Mouse (Mus musculus) v-Abl transformed pro-B cells (cell line): Measurements from ENCODE around the gene Slc44a3.

Source experiments
- in situ Hi-C, 2 experiments: fragments of 400-800 bp; cut with MboI; formaldehyde crosslinking; loops; one replicate each; pipeline ENCODE4 v1.15.1; 2025; ENCODE audit not compliant: unreplicated experiment in 2 of 2

The Slc44a3 gene

DNA sequence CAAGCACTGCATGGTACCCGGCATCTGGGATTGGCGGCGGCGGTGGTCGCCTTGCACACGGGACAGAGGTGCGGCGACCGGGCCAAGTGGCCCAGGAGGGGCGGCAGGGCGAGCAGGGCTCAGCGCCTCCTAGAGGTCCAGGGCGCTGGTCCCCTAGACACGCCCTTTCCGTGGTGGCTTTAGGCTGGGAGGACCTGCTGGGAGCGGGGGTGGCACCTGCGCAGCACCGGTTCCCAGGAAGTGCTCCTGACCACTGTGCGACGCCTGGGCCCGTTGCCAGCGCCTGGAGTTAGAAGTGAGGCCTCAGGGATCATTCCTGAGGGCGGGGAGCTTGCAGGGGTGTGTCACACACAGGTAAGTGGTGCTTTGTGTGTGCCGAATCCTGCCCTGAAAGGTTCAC is at the start of gene Slc44a3:
Gene Slc44a3, minus strand, starts transcription at position 229 of the 400 bp plus-strand sequence.
- in situ Hi-C loops: loop anchor here in 1 of 2 experiments (10.0 to 25.0 kb wide), 2 partner anchors 203 to 580 kb away; no protein-coding TSS in a partner anchor

DNA sequence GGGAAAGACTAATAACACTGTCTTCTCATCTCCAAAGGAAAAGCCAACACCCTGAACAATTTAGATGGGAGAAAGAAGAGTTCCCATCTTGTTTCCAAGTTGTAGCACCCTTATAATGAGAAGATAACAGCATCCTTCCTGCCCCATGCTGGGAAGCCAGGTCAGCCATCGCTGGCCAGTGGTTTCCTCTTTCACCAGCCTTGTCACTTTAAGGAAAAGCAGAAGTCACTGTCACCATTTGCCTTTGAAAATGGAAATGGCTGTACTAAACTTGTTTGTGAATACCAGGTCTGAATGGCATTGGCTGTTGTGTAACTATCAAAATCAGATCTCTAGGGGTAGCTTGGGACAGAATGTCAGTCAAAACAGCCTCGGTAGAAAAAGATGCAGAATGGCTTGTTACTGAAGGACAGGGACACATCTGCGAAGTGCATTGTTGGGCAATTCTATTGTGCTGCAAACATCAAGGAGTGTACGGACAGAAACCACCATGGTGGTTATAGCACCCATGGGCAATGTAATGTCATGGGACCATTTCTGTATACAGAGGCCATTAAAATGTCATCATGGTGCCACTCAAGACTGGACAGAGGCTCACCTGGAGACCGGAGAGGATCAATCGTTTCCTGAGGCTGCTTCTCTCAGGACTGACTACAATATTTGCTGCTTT is 47.8 kb upstream of the Slc44a3 start:
- in situ Hi-C loops: no loop called here

DNA sequence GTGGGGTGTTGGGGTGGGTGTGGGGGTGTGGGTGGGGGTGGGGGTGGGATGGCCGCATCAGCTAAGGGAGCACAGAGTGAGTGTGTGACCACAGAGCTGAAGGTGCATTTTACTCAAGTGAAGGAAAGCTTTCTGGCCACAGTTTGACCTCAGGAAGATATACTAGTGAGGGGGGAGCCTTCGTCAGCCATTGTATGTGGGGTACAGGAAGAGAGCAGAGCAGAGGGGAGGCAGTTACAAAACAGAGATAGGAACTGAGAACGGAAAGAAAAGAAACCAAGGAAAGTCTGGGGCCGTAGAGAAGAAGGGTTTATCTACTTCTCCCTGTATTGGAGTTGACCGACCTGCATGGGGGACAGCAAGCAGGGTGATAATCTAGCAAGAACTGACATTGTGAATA is 47.2 kb upstream of the Slc44a3 start:
- in situ Hi-C loops: no loop called here

DNA sequence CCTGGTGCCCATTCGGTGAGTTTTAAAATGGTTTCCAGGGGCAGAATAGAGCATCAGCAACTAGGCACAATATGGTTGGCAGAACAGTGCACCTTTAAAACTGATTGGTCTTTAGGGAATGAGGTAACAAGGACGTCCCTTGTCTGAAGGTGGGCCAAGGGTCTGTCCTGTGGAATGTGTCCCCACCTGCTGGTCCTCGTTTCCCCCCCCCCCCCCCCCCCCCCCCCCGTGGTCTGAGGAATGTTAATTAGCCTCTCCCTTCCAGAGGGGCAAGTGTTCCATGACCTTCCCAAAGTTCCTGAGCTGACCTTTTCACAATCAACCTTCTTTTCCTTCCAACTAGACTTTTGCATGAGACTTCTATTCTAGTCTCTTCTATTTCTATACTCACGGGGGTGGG is 46.5 kb upstream of the Slc44a3 start:
- in situ Hi-C loops: no loop called here

DNA sequence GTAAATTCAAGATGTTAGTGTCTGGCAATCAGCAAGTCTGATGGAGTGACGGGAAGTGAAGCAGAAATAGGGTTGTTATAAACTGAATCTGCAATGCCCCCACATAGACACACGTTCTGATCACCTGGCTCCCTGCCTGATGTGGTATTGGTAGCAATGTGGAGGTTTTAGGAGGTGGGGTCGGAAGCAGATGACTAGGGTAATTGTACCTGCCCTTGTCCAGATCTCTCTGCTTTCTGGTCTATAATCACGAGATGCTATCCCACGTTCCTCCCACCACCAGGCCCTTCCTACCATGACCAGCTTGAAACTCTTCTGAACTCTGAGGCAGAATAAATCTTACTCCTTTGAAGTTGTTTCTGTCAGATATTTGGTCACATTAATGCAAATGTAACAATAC is 45.4 kb upstream of the Slc44a3 start:
- in situ Hi-C loops: no loop called here

DNA sequence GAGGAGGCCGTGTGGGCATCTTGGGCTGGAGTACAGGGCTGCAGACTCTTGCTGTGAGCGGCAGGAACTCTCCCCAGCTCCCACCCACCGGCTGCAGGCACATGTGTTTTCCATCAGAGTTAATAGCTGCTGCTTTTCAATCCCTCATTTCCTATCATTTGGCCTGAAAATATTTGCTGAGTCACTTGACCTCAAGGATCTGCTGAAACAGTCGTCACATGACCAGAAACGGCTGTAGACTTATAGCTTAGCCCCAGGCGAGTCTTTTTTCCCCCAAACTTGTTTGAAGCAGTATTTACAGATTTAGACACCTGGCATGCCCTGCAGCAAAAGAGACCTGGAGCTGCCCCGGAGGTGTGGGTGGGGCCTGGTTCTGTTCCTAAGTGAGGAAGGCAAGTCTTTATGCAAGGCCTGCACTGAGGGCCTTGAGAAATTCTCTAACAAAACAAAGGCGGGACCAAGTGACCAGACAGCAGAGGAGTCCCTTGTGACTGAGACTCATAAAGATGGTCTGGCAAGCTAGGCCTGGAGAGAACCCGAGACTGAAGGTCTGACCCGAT is 44.9 kb upstream of the Slc44a3 start:
- in situ Hi-C loops: no loop called here

DNA sequence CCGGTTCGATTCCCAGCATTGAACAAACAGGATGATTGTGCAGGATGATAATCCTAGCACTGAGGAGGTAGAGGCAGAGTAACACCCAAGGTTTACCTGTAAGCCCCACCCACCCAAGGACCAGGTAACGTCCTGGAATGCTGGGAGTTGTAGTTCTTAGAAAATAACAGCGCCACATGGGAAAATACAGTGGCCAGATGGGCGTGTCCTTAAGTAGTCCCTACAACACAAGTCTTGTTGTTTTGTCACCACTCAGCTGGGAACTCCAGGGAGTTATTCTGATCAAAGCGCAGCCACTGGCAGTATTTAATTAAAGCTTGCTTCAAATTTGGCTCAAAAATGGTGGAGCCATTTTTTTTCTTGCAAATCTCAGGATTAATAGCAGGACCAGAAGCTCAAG is 44.2 kb upstream of the Slc44a3 start:
- in situ Hi-C loops: no loop called here

DNA sequence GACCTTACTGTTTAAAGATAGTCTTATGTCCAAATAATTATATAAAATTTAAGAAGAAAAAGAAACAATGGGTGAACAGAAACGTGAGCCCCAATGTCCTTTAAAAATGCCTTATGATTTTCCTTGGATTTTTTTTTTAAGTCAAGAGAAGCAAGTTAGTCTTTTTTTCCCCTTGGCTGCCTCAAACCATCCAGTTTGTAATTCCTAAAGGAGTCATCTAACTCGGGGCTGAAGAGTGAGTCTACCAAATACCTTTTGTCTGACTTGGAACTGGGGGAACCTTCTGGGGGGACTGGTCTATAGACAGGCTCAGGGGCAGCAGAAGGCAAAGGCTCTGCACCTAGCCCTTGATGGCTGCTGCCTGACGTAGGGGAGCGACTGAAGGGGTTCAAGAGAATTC is 42.2 kb upstream of the Slc44a3 start:
- in situ Hi-C loops: no loop called here

DNA sequence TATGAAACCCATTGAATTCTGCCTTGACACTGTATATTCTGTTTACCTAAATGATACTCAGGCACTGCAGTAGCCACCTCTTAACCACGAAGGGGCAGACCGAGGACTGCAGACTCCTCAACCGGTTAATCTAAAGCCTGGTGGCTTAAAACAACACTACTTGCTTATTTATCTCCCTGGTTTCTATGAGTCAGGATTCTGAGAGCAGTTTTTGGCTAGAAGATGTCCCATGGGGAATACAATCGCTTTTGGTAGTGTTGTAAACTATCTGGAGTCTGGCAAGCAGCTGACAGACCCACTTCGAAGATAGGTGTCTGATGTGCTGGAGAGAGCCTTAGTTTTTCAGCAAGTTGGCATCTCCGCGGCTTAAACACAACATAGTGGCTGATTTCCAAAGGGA is 41.7 kb upstream of the Slc44a3 start:
- in situ Hi-C loops: no loop called here

DNA sequence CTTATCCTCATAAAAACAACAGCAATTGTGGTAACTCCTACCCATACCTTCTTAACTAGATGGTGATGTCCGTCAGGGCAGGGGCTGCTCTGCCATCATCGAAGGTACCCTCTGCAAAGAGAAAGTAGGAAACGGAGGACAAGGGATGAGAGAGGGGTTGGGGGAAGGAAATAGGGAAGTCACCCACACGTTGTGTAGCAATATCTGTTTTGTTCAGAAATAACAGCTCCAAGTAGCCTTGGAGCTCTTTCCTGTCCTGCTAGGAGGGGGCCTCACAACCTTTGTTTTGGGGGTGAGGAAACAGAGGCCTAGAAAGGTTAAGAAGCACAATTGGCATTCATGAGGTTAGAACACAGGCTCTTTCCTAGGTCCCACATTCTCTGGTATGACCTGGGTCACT is 39.3 kb upstream of the Slc44a3 start:
- in situ Hi-C loops: no loop called here

DNA sequence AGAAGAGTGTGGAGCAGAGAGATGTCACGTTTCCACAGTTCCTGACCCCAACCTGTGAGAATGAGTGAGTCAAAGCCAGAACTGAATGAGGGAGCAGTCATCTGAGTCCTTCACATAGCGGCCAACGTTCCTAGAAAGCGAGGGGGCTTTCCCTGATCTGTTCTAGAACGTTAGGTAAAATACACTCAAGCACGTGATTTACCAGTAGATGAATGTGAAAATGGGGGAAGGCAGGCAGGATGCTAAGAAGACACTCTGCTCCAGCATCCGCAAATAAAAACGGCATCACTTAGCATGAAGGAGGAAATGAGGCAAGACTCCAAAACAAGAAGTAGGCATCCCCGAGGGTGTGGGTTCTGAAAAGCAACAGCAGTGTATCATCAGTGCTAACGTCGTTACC is 38.4 kb upstream of the Slc44a3 start:
- in situ Hi-C loops: no loop called here

DNA sequence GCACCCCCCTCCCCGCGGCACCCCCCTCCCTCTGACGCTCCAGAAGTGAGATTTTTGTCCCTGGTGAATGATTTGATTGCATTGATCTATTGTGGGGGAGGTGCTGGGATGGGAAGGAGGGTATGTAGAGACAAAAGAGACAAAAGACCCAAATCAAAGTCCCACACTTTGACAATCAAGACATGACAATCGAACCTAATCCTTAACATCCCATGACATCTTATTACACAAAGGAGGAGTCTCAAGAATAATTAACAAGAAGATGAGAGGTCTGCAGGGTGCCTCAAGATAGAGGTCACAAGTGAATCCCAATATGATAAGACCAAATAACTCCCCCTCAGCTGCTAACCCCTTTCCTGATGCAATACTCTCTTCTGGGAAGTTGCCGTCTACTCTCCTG is 37.6 kb upstream of the Slc44a3 start:
- in situ Hi-C loops: no loop called here

DNA sequence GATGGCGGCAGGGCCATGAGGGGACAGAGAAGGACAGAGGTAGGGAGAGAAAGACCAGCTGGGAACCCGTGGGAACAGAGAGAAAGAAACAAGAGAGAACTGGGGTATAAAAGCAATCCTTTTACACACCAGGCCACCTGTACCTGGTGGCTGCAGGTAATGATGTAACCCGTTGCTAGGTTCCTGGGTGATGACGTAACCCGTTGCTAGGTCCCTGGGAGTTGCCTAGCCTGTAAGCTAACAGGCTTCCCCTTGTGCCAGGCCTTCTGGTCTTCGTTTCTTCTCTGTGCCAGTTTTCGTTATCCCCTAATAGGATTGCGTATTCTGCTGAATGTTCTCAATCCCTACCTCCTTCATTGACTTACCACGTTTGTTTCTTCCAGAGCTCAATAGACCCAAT is 36.8 kb upstream of the Slc44a3 start:
- in situ Hi-C loops: no loop called here

DNA sequence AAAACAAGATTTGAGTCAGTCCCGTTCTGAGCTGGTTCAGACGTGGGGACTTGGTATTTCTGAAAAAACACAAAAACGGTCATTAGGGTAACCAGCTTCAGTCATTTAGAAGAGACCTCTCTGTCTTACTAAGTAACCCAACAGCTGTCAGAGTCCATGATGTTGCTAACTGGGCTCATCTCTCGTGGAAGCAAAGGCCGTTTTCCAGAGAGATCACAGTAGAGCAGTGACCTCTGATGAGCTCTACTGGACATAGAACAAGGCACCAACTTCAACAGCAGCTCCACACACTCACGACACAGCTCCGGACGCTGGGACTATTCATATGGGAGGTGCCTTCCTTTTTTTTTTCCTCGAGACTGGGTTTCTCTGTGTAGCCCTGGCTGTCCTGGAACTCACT is 35.7 kb upstream of the Slc44a3 start:
- in situ Hi-C loops: no loop called here

DNA sequence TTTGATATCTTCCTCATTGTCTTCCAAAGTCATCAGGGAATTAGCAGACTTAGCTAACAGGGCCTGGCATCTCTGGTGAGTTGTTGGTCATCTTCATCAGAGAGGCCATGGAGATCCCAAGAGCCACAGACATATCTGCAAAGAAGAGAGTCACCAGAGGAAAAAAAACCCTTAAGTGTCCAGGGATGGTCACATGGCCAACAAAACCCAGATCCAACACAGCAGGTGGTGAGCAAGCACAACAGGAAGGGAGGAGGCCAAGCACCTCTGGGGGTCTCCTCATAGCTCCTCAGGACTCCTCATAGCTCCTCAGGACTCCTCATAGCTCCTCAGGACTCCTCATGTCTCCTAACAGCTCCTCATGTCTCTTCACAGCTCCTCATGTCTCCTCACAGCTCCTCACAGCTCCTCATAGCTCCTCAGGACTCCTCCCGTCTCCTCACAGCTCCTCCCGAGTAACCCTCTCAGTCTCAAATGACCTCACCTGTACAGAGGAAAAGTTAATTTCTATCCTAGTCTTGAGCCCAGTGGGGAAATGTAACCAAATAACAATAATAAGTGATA is 35.2 kb upstream of the Slc44a3 start:
- in situ Hi-C loops: no loop called here

DNA sequence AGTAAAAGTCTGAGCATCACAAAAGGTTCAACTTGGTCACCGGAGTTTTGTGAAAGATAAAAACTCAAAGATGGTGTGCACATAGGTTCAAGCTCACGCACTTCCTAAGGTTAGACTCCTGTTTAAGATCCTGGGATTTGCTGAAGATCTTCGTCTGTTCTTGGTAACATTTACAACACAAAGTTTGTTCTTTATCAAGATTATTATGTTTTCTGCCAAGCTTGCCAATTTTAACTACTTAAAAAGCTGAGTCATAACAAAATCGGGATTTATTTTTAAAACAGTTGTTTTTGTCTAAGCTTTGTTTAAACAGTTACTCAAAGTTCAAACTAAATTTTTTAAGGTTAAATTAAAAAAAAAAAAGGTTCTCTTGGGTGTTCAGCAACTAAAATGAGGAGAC is 34.7 kb upstream of the Slc44a3 start:
- in situ Hi-C loops: no loop called here

DNA sequence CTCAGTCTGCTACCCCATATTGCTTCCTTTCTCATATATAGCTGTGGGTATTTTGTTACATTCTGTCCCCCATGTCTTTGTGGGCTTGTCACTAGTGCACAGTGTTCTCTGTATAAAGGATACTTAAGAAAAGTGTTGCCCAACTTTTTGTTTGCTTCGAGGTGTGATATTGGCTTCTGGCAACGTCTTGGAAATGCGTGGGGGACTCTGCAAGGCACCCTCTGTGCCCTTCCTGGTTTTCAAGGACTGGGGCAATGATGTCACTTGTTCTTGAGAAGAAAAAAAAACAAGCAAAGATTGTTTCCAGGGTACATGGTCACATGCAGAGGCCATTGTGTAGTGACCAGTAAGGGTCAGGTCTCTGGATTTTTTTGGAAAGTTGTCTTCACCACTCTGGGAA is 29.6 kb upstream of the Slc44a3 start:
- in situ Hi-C loops: no loop called here

DNA sequence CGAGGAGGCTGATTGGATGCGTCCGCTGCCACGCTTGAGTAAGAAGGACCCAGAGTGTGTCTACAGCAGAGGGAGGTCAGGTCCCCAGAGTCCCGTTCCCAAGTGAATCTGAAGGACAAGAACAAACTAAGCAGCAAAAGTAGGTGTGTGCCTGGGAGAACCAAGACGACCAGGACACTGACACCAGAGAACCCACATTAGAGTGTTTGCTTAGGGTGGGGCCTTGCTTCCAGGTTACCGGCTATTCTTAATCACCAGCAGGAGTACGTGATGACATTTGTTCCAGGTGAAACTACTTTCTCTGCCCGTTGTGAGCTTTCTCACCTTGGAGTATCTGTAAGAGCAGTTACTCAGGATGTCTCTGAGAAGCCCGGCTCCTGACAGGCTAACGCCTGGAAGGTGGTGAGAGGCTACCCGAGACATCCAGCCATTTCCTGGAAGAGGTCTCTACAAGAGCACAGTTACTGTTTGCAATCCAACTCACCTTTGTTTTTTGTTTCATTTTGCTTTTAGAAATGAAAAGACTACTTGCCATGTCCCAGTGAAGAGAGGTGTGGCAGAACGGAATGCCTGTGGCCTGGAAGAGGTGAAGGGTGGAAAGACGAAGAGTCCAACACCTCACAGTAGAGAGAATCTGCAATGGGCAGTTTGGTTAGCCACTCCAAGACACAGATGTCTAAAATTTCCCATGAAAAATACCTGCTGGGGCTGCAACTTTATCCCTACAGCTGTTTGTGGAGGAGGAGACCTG is 28.1 kb upstream of the Slc44a3 start:
- in situ Hi-C loops: no loop called here

DNA sequence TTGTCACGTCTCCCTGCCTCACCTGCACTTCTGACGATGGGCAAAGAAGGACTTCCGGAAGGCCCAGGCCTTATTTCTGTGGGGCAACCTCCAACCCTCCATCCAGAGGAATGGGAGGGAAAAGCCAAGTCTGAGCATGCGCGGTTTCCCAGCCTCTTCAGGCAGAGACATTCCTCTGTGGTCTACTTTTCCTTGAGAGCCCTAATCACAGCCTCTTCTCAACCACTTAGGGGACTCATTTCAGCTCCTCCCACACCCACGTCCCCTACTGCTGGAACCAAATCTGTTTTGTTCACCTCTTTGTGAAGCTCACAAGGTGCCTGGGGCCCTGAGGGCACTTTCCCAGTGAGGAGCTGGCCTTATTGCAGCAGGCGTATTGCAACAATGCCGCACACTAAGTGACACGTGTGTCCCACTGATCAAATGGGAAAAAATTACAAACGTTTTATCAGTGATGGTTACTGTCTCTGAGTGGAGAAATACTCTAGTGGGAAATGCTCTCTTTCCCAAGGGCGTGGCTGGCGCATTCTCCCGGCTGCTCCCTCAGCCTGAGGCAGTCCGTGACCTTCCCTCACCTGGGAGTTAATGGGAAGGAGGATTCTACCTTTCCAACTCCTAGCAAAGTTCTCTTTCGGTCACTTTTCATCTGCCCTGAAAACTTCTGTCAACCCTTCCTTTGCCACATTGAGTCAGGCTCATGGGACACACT is 27.4 kb upstream of the Slc44a3 start:
- in situ Hi-C loops: no loop called here

DNA sequence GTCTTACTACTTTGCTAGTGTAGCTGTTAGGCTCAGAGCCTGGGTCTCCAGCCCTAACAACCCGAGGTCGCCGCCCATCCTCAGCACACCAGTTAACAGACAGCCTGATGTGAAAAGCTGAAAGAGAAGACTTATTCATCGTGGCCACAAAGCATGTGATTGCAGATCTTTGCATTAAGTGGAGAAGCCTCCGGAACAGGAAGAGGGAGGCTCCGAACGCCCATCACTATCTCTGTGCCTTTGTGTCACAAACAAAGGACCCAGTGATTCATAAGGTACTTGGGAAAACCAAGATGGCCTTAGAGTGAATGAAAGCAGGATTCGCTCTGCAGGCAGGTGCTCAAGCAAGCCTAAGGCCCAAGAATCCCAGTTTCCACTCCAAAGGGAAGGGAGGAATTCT is 26.7 kb upstream of the Slc44a3 start:
- in situ Hi-C loops: no loop called here

DNA sequence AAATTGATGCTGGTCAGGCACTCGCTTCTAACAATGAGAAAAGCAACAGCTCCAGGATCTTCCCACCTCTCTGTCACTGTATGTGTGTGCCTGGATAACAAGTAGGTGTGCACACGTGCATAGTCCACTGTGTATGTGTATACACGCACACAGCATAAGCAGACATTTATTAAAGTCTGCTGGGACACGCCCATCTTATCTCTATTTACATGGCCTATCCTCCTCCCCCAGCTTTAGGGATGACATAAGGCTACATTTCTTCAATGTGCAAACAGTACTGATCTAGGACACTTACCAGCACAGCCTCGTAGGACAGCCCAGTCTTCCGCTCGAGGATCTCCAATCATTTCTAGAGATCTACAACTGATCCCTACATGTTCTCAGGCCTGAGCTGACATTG is 24.1 kb upstream of the Slc44a3 start:
- in situ Hi-C loops: no loop called here
